Mouse (Mus musculus) left cerebral cortex, postnatal 4 days (tissue): ENCODE measurements at regions not wholly inside any gene's neighbourhood (a gene's known extent, or its start where the extent isn't known, plus 50 kb on each side); places are given as distances from the start of the nearest gene placed in this dataset.
A peak's percentile ranks its signal among the peaks of the same experiment; 100 is the strongest.
"Not testable (repeated sequence)": the region's sequence is repeated elsewhere in the genome, so short reads cannot be mapped to it uniquely, and the experiment has no call there.

ENCODE experiments used
- DNase-seq: peaks from one replicate; pipeline ENCODE4 v3.0.0-alpha.2; 2022
- intact Hi-C: fragments of 180-260 bp; cut with DNase I; formaldehyde crosslinking; loops from one replicate; pipeline ENCODE4 v1.15.1; 2025

GRCm38 (mm10) chr17:83972874-83973273 is 125.1 kb upstream of the Haao start:
- no peak for DNase-seq
- intact Hi-C loops: loop anchor here (10.0 kb wide), 1 partner anchor 412 kb away; no protein-coding TSS in a partner anchor

- intact Hi-C loops: loop anchor here (10.0 kb wide), 1 partner anchor 412 kb away; no protein-coding TSS in a partner anchor
- DNase-seq: no peak
Measured at GRCm38 (mm10) chr17:83972470-83972869, 124.7 kb upstream of the Haao start.

- intact Hi-C loops: loop anchor here (10.0 kb wide), 1 partner anchor 413 kb away; no protein-coding TSS in a partner anchor
- no peak for DNase-seq
Measured at GRCm38 (mm10) chr17:83972026-83972425, 124.3 kb upstream of the Haao start.

GRCm38 (mm10) chr17:83969407-83969826 is 121.7 kb upstream of the Haao start:
- DNase-seq: no peak
- intact Hi-C loops: no loop called here

- intact Hi-C loops, DNase-seq: not testable (repeated sequence)
Measured at GRCm38 (mm10) chr17:83968124-83968523, 120.4 kb upstream of the Haao start.

GRCm38 (mm10) chr17:83967007-83967406 is 119.2 kb upstream of the Haao start:
- DNase-seq: no peak
- intact Hi-C loops: no loop called here

- DNase-seq: no peak
- intact Hi-C loops: no loop called here
Measured at GRCm38 (mm10) chr17:83964454-83965211, 116.9 kb upstream of the Haao start.

GRCm38 (mm10) chr17:83963561-83963960 is 115.8 kb upstream of the Haao start:
- no peak for DNase-seq
- intact Hi-C loops: no loop called here

- intact Hi-C loops: no loop called here
- peak; percentile 22 for DNase-seq
Measured at GRCm38 (mm10) chr17:83962841-83963240, 115.1 kb upstream of the Haao start.

GRCm38 (mm10) chr17:83962126-83962525 is 114.4 kb upstream of the Haao start:
- intact Hi-C loops: no loop called here
- no peak for DNase-seq

- intact Hi-C loops: no loop called here
- no peak for DNase-seq
Measured at GRCm38 (mm10) chr17:83960821-83961220, 113.1 kb upstream of the Haao start.

- DNase-seq: no peak
- intact Hi-C loops: no loop called here
Measured at GRCm38 (mm10) chr17:83960158-83960557, 112.4 kb upstream of the Haao start.

GRCm38 (mm10) chr17:83959159-83959848 is 111.5 kb upstream of the Haao start:
- intact Hi-C loops: no loop called here
- peak; percentile 42 for DNase-seq

GRCm38 (mm10) chr17:83958706-83959105 is 110.9 kb upstream of the Haao start:
- intact Hi-C loops: no loop called here

GRCm38 (mm10) chr17:83957661-83958540 is 110.1 kb upstream of the Haao start:
- intact Hi-C loops: no loop called here
- no peak for DNase-seq

More at GRCm38 (mm10) chr17:83958706-83959105, 110.9 kb upstream of the Haao start:
- no peak for DNase-seq

- intact Hi-C loops: no loop called here
- DNase-seq: no peak
Measured at GRCm38 (mm10) chr17:83956821-83957565, 109.2 kb upstream of the Haao start.

GRCm38 (mm10) chr17:83955978-83956377 is 108.2 kb upstream of the Haao start:
- intact Hi-C loops: no loop called here
- no peak for DNase-seq

- DNase-seq: no peak
- intact Hi-C loops: no loop called here
Measured at GRCm38 (mm10) chr17:83955058-83955697, 107.4 kb upstream of the Haao start.

- peak; percentile 45 for DNase-seq
- intact Hi-C loops: no loop called here
Measured at GRCm38 (mm10) chr17:83954291-83955057, 106.7 kb upstream of the Haao start.
